Mouse (Mus musculus) hindbrain, embryonic 14.5 days (tissue): ENCODE data around the gene H2-Q10. TPM values are rescaled to one million over a fixed set of nuclear protein-coding genes. Genes with fewer than 3 reads are reported as not detected.

Experiments
- ATAC-seq: fragments of 200-750 bp; cut with Nextera tagmentation; 2 replicates; pipeline ENCODE4 v1.8.0; 2017; ENCODE audit warnings: moderate number of reproducible peaks, mild to moderate bottlenecking, moderate TSS enrichment, moderate library complexity; ENCODE audit not compliant: low FRiP score
- DNase-seq: peaks from one replicate; pipeline ENCODE4 v3.0.0-alpha.2; 2015; ENCODE audit warnings: low spot score
- H3K27ac ChIP-seq: fragments of 300-500 bp; sonication (generic); 2 replicates; pipeline ENCODE4 v1.5.1; 2014; ENCODE audit warnings: mild to moderate bottlenecking, moderate library complexity
- H3K27me3 ChIP-seq: fragments of 300-500 bp; sonication (generic); 2 replicates; pipeline ENCODE4 v1.6.1; 2014; ENCODE audit warnings: mild to moderate bottlenecking, low read length, mixed read lengths; ENCODE audit not compliant: control insufficient read depth, insufficient read depth
- H3K36me3 ChIP-seq: fragments of 300-500 bp; sonication (generic); replicated peaks from 2 replicates; pipeline ENCODE4 v1.6.1; 2014; ENCODE audit not compliant: control insufficient read depth, insufficient read depth
- H3K4me1 ChIP-seq: fragments of 300-500 bp; sonication (generic); replicated peaks from 2 replicates; pipeline ENCODE4 v1.6.1; 2014; ENCODE audit warnings: antibody characterized with exemption, low read length, mixed read lengths; ENCODE audit not compliant: control insufficient read depth, insufficient read depth
- H3K4me2 ChIP-seq: fragments of 300-500 bp; sonication (generic); replicated peaks from 2 replicates; pipeline ENCODE4 v1.6.1; 2014; ENCODE audit warnings: mild to moderate bottlenecking, moderate library complexity
- H3K4me3 ChIP-seq: fragments of 300-500 bp; sonication (generic); replicated peaks from 2 replicates; pipeline ENCODE4 v1.5.1; 2014; ENCODE audit warnings: mild to moderate bottlenecking, low read length
- H3K9ac ChIP-seq: fragments of 300-500 bp; sonication (generic); 2 replicates; pipeline ENCODE4 v1.6.1; 2014
- H3K9me3 ChIP-seq: fragments of 300-500 bp; sonication (generic); 2 replicates; pipeline ENCODE4 v1.6.1; 2016; ENCODE audit warnings: low read length; ENCODE audit not compliant: control insufficient read depth
- whole genome bisulfite sequencing: fragments of 180-500 bp; shearing (Covaris S2); extraction: QIAGEN DNeasy Blood & Tissue Kit; methylation state at CpG from one replicate; pipeline ENCODE4 v1.1.7; 2014; 5-methylcytosine and 5-hydroxymethylcytosine counted together
- polyA plus RNA-seq: library from polyadenylated mRNA; unstranded; fragments of >200 nt; fragmentation: Nextera tagmentation; extraction: Ambion mirVana; gene quantifications from 2 replicates; pipeline ENCODE4 v1.2.1, GENCODE M21; 2014

H2-Q10 gene
- polyA plus RNA-seq, 1 experiment from 2014 or later: not detected

- DNase-seq (peak; percentile 94), ATAC-seq (peak; percentile 94)
- H3K27ac ChIP-seq: no peak within 1 kb of the TSS
- peak within 1 kb of the TSS; percentile 80 for H3K4me2 ChIP-seq
- H3K4me3 ChIP-seq: peak within 1 kb of the TSS; percentile 44
- peak within 1 kb of the TSS; percentile 42 for H3K9ac ChIP-seq
- peaks cover 15% of the 10 kb centered on the region for H3K4me1 ChIP-seq
- 0 out of 2 replicates have a peak, but pooled peaks cover 4% of the 10 kb centered on the region for H3K27me3 ChIP-seq
- under 1% methylated on average over 67 of the region's 67 CpGs for WGBS
- H3K9me3 ChIP-seq: no peaks in the 10 kb centered on the region
- H3K36me3 ChIP-seq: 0 out of 2 replicates have a peak, but pooled peaks cover 3% of the 10 kb centered on the region
These were observed 47.0 kb downstream of the H2-Q10 start, which contains the start of the genes Tcf19 and Cchcr1 for GRCm38 (mm10) chr17:35516652-35517500. TSS of gene Tcf19 (minus strand) at chr17:35516824. TSS of gene Cchcr1 (plus strand) at chr17:35517100.

DNA sequence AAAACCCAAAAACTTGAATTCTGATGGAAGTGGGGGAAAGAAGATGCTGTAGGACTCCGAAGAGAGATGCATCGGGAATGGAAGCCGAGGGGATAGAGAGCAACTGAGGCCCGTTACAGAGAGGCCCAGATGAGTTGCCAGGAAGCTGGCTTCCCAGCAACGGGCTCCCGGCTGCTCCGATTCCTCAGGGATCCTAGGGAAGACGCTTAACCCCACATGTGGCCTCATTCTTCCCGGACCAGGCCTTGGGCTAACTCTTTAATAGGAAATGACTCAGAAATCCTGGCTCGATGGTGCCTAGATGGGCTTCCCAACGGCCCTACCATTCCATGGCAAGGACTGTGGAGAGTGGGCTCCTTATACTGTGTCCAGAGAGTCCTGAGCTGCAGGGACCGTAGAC, 47.6 kb downstream of the H2-Q10 start:
- 0 out of 2 replicates have a peak, but pooled peaks cover 4% of the 10 kb centered on the region for H3K27me3 ChIP-seq
- H3K27ac ChIP-seq: no peak overlapping the region
- H3K4me2 ChIP-seq: peak overlapping the region; percentile 80
- ATAC-seq (no peak), DNase-seq (no peak)
- peak overlapping the region; percentile 44 for H3K4me3 ChIP-seq
- peaks cover 15% of the 10 kb centered on the region for H3K4me1 ChIP-seq
- WGBS: 10% methylated on average over 12 of the region's 12 CpGs
- 0 out of 2 replicates have a peak, but pooled peaks cover 3% of the 10 kb centered on the region for H3K36me3 ChIP-seq
- peak overlapping the region; percentile 42 for H3K9ac ChIP-seq
- no peaks in the 10 kb centered on the region for H3K9me3 ChIP-seq

Other genes with a start within 250 kb of the H2-Q10 start
- not detected in 2 replicates for gene Gm16181, start 249.3 kb upstream of the H2-Q10 start, polyA plus RNA-seq
- 122 and 138 TPM in 2 replicates for gene Atp6v1g2, start 236.4 kb upstream of the H2-Q10 start, polyA plus RNA-seq
- 3.5 and 3.8 TPM in 2 replicates for gene Nfkbil1, start 234.3 kb upstream of the H2-Q10 start, polyA plus RNA-seq
- 341 and 346 TPM in 2 replicates for gene Ddx39b, start 228.3 kb upstream of the H2-Q10 start, polyA plus RNA-seq
- gene H2-D1, start 207.4 kb upstream of the H2-Q10 start, polyA plus RNA-seq: 95.5 and 98.1 TPM in 2 replicates
- 0.25 and 0.27 TPM in 2 replicates for gene H2-Q1, start 149.7 kb upstream of the H2-Q10 start, polyA plus RNA-seq
- 3.0 and 3.1 TPM in 2 replicates for gene H2-Q2, start 127.8 kb upstream of the H2-Q10 start, polyA plus RNA-seq
- gene H2-Q4, start 90.5 kb upstream of the H2-Q10 start, polyA plus RNA-seq: 0.59 and 0.74 TPM in 2 replicates
- gene H2-Q6, start 45.2 kb upstream of the H2-Q10 start, polyA plus RNA-seq: 0.44 and 0.71 TPM in 2 replicates
- 2.8 and 2.9 TPM in 2 replicates for gene H2-Q7, start 30.9 kb upstream of the H2-Q10 start, polyA plus RNA-seq
- not detected in 2 replicates for gene Pou5f1, start 35.9 kb downstream of the H2-Q10 start, polyA plus RNA-seq
- gene Tcf19, start 46.7 kb downstream of the H2-Q10 start, polyA plus RNA-seq: 12.3 and 16.5 TPM in 2 replicates
- 2.8 and 3.5 TPM in 2 replicates for gene Cchcr1, start 47.0 kb downstream of the H2-Q10 start, polyA plus RNA-seq
- 0.26 and 0.72 TPM in 2 replicates for gene Psors1c2, start 63.1 kb downstream of the H2-Q10 start, polyA plus RNA-seq
- 0.22 and 0.25 TPM in 2 replicates for gene Cdsn, start 82.0 kb downstream of the H2-Q10 start, polyA plus RNA-seq
- gene 2300002M23Rik, start 97.4 kb downstream of the H2-Q10 start, polyA plus RNA-seq: not detected in 2 replicates
- gene Sfta2, start 131.5 kb downstream of the H2-Q10 start, polyA plus RNA-seq: not detected in 2 replicates
- gene Gm9573, start 156.5 kb downstream of the H2-Q10 start, polyA plus RNA-seq: not detected in 2 replicates
- 0.09 TPM in 1 of 2 replicates, not detected in the other for gene Mucl3, start 173.6 kb downstream of the H2-Q10 start, polyA plus RNA-seq
- 14.8 and 14.9 TPM in 2 replicates for gene Vars2, start 197.5 kb downstream of the H2-Q10 start, polyA plus RNA-seq
- 21.3 and 22.8 TPM in 2 replicates for gene Gtf2h4, start 203.7 kb downstream of the H2-Q10 start, polyA plus RNA-seq
- gene Ddr1, start 234.5 kb downstream of the H2-Q10 start, polyA plus RNA-seq: 62.7 and 72.5 TPM in 2 replicates